Mouse (Mus musculus) liver, postnatal 0 days (tissue): ENCODE data around the gene Mus81. TPM values are rescaled to one million over a fixed set of nuclear protein-coding genes. Genes with fewer than 3 reads are reported as not detected.

Experiments
- ATAC-seq: fragments of 200-750 bp; cut with Nextera tagmentation; 2 replicates; pipeline ENCODE4 v1.8.0; 2017; ENCODE audit warnings: mild to moderate bottlenecking, moderate library complexity
- DNase-seq: peaks from one replicate; pipeline ENCODE4 v3.0.0-alpha.2; 2016
- H3K27ac ChIP-seq: fragments of 300-500 bp; sonication (generic); 2 replicates; pipeline ENCODE4 v1.5.1; 2014; ENCODE audit warnings: antibody characterized with exemption, moderate library complexity, mild to moderate bottlenecking, low read depth
- H3K27me3 ChIP-seq: fragments of 300-500 bp; sonication (generic); 2 replicates; pipeline ENCODE4 v1.6.1; 2014; ENCODE audit warnings: low read length, control low read depth, mixed read lengths; ENCODE audit not compliant: insufficient read depth
- H3K36me3 ChIP-seq: fragments of 300-500 bp; sonication (generic); replicated peaks from 2 replicates; pipeline ENCODE4 v1.6.1; 2014; ENCODE audit warnings: mild to moderate bottlenecking, control low read depth, low read length, moderate library complexity, mixed read lengths; ENCODE audit not compliant: insufficient read depth
- H3K4me1 ChIP-seq: fragments of 300-500 bp; sonication (generic); 2 replicates; pipeline ENCODE4 v1.6.1; 2014; ENCODE audit warnings: antibody characterized with exemption, mild to moderate bottlenecking, control low read depth; ENCODE audit not compliant: insufficient read depth
- H3K4me2 ChIP-seq: fragments of 300-500 bp; sonication (generic); 2 replicates; pipeline ENCODE4 v1.6.1; 2014; ENCODE audit warnings: low read depth, mild to moderate bottlenecking, low read length, moderate library complexity, mixed read lengths
- H3K4me3 ChIP-seq: fragments of 300-500 bp; sonication (generic); 2 replicates; pipeline ENCODE4 v1.5.1; 2014; ENCODE audit warnings: low read depth, low read length
- H3K9ac ChIP-seq: fragments of 300-500 bp; sonication (generic); replicated peaks from 2 replicates; pipeline ENCODE4 v1.6.1; 2014; ENCODE audit warnings: mild to moderate bottlenecking, moderate library complexity
- H3K9me3 ChIP-seq: fragments of 300-500 bp; sonication (generic); 2 replicates; pipeline ENCODE4 v1.6.1; 2016; ENCODE audit warnings: mild to moderate bottlenecking, control low read depth, low read length, mixed read lengths
- CTCF ChIP-seq: sonication (generic); IDR thresholded peaks from 2 replicates; pipeline ENCODE4 v1.5.1; 2016; ENCODE audit warnings: antibody characterized with exemption, low read depth
- EP300 ChIP-seq: IDR thresholded peaks from 2 replicates; pipeline ENCODE4 v1.6.1; 2016; ENCODE audit warnings: antibody characterized with exemption, low read depth, mild to moderate bottlenecking
- WGBS: fragments of 180-500 bp; shearing (Covaris S2); extraction: QIAGEN DNeasy Blood & Tissue Kit; methylation state at CpG from one replicate; pipeline ENCODE4 v1.1.7; 2014; ENCODE audit not compliant: insufficient replicate concordance; 5-methylcytosine and 5-hydroxymethylcytosine counted together
- polyA plus RNA-seq: library from polyadenylated mRNA; unstranded; fragments of >200 nt; fragmentation: Nextera tagmentation; extraction: Ambion mirVana; gene quantifications from 2 replicates; pipeline ENCODE4 v1.2.1, GENCODE M21; 2015

Gene Mus81
- polyA plus RNA-seq, 1 experiment from 2014 or later = 11.9 TPM

GRCm38 (mm10) chr19:5465037-5465436, 23.2 kb downstream of the Mus81 start:
- Histone ChIP-seq H3K4me3 (no peak overlapping the region), H3K9me3 (no peaks in the 10 kb centered on the region), H3K36me3 (peaks cover 37% of the 10 kb centered on the region), H3K4me1 (peaks cover 9% of the 10 kb centered on the region), H3K27me3 (no peaks in the 10 kb centered on the region), H3K27ac (no peak overlapping the region), H3K9ac (no peak overlapping the region), H3K4me2 (no peak overlapping the region)
- no peak for DNase-seq
- WGBS = 83% methylated on average over 8 of the region's 8 CpGs
- no peak for ATAC-seq
- TF ChIP-seq EP300 (no peak), CTCF (no peak)

GRCm38 (mm10) chr19:5463791-5464562, 24.2 kb downstream of the Mus81 start:
- ATAC-seq = no peak
- Histone ChIP-seq H3K27ac (no peak overlapping the region), H3K4me2 (no peak overlapping the region)

GRCm38 (mm10) chr19:5463212-5463611, 25.0 kb downstream of the Mus81 start:
- Histone ChIP-seq H3K27ac (no peak overlapping the region), H3K4me1 (peaks cover 13% of the 10 kb centered on the region), H3K4me2 (no peak overlapping the region), H3K9ac (no peak overlapping the region), H3K36me3 (peaks cover 37% of the 10 kb centered on the region), H3K27me3 (0 out of 2 replicates have a peak, but pooled peaks cover 4% of the 10 kb centered on the region), H3K9me3 (no peaks in the 10 kb centered on the region), H3K4me3 (no peak overlapping the region)
- no peak for DNase-seq
- no peak for ATAC-seq
- 87% methylated on average over 9 of the region's 9 CpGs for WGBS
- TF ChIP-seq CTCF (no peak), EP300 (no peak)

More at GRCm38 (mm10) chr19:5463791-5464562, 24.2 kb downstream of the Mus81 start:
- Histone ChIP-seq H3K4me1 (peaks cover 12% of the 10 kb centered on the region), H3K27me3 (no peaks in the 10 kb centered on the region), H3K9me3 (no peaks in the 10 kb centered on the region), H3K36me3 (peaks cover 37% of the 10 kb centered on the region), H3K4me3 (no peak overlapping the region), H3K9ac (no peak overlapping the region)
- peak; percentile 59 for DNase-seq
- 69% methylated on average over 15 of the region's 15 CpGs for WGBS
- TF ChIP-seq EP300 (no peak), CTCF (peak; percentile 87)

GRCm38 (mm10) chr19:5461411-5461810, 26.8 kb downstream of the Mus81 start:
- Histone ChIP-seq H3K9me3 (no peaks in the 10 kb centered on the region), H3K9ac (peak overlapping the region; percentile 84), H3K36me3 (peaks cover 36% of the 10 kb centered on the region), H3K4me3 (0 out of 2 replicates have a peak overlapping the region, but pooled peaks have one; percentile 84), H3K4me2 (peak overlapping the region; percentile 96), H3K27me3 (0 out of 2 replicates have a peak, but pooled peaks cover 4% of the 10 kb centered on the region), H3K27ac (no peak overlapping the region), H3K4me1 (peaks cover 29% of the 10 kb centered on the region)
- TF ChIP-seq EP300 (no peak), CTCF (no peak)
- ATAC-seq (no peak), DNase-seq (no peak)
- 86% methylated on average over 6 of the region's 6 CpGs for WGBS

- no peaks in the 10 kb centered on the region for H3K9me3 ChIP-seq
- H3K27me3 ChIP-seq = 0 out of 2 replicates have a peak, but pooled peaks cover 8% of the 10 kb centered on the region
- H3K4me3 ChIP-seq = peak within 1 kb of the TSS; percentile 84
- ATAC-seq (peak; percentile 82), DNase-seq (peak; percentile 92)
- peak within 1 kb of the TSS; percentile 96 for H3K4me2 ChIP-seq
- H3K9ac ChIP-seq = peak within 1 kb of the TSS; percentile 84
- H3K36me3 ChIP-seq = peaks cover 28% of the 10 kb centered on the region
- peaks cover 34% of the 10 kb centered on the region for H3K4me1 ChIP-seq
- H3K27ac ChIP-seq = peak within 1 kb of the TSS; percentile 67
- TF ChIP-seq CTCF (no peak), EP300 (no peak)
- WGBS = under 1% methylated on average over 32 of the region's 32 CpGs
These were observed 27.7 kb downstream of the Mus81 start, which contains the start of gene Fibp for GRCm38 (mm10) chr19:5460465-5460911. Fibp (plus strand) TSS chr19:5460615.

- 29% methylated on average over 3 of the region's 3 CpGs for WGBS
- H3K4me2 ChIP-seq = peak overlapping the region; percentile 96
- no peak overlapping the region for H3K27ac ChIP-seq
- peak overlapping the region; percentile 84 for H3K4me3 ChIP-seq
- no peaks in the 10 kb centered on the region for H3K9me3 ChIP-seq
- DNase-seq = no peak
- TF ChIP-seq CTCF = no peak
- TF ChIP-seq EP300 = no peak
- peaks cover 34% of the 10 kb centered on the region for H3K4me1 ChIP-seq
- H3K9ac ChIP-seq = peak overlapping the region; percentile 84
- H3K36me3 ChIP-seq = peaks cover 23% of the 10 kb centered on the region
- 0 out of 2 replicates have a peak, but pooled peaks cover 8% of the 10 kb centered on the region for H3K27me3 ChIP-seq
- no peak for ATAC-seq
These were observed 28.3 kb downstream of the Mus81 start for GRCm38 (mm10) chr19:5459896-5460295.
